Mouse (Mus musculus) megakaryocyte, embryonic 14.5 days (primary cell): ENCODE results near the gene Junb.

Experiments used
- FLI1 ChIP-seq: IDR thresholded peaks from 2 replicates; pipeline ENCODE4 v1.6.1; 2012; ENCODE audit warnings: low read length, inconsistent platforms, mixed read lengths
- GATA1 ChIP-seq: IDR thresholded peaks from 3 replicates; pipeline ENCODE4 v1.6.1; 2012; ENCODE audit warnings: mixed read lengths, low read length, inconsistent platforms, borderline replicate concordance

DNA sequence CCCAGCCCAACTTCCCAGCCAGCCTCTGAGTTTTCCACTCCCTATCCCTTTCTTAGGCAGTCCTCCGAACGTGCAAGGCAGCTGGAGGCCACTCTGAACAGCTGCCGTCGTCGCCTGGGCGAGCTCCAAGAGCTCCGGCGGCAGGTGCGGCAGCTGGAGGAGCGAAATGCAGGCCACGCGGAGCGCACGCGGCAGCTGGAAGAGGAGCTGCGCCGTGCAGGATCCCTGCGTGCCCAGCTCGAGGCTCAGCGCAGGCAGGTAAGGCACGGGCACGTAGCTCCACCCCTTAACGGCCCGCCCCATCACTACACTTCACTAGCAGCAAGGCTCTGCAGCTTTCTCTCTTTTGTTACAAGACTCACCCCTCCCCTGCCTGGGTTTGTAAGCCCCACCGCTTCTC, 17.2 kb upstream of the Junb start:
- TF ChIP-seq GATA1 (no peak), FLI1 (no peak)
